Mouse (Mus musculus) MEL (cell line): Measurements from ENCODE around the gene Gpr146. TPM values are rescaled to one million over a fixed set of nuclear protein-coding genes. Genes with fewer than 3 reads are reported as not detected.

Experiments used
- DNase-seq: peaks from one replicate; pipeline ENCODE4 v3.0.0; 2011; ENCODE audit warnings: low read depth, low spot score
- H3K27ac ChIP-seq: 2 replicates; pipeline ENCODE4 v1.5.1; 2012; ENCODE audit warnings: low read depth, mild to moderate bottlenecking, control low read depth, low read length, moderate library complexity; ENCODE audit not compliant: control insufficient read depth
- H3K27me3 ChIP-seq, 2 experiments: fragments of 150-350 bp in 1 of 2; sonication (generic) in 1 of 2; 2 replicates each; pipeline ENCODE4 v1.6.1; 2012; ENCODE audit warnings: low read length in 2 of 2, mild to moderate bottlenecking in 2 of 2, improper control_type of control experiment in 1 of 2, moderate library complexity in 1 of 2; ENCODE audit not compliant: insufficient read depth in 2 of 2, control insufficient read depth in 1 of 2
- H3K36me3 ChIP-seq, 2 experiments: 2 replicates each; pipeline ENCODE4 v1.6.1; 2012 to 2014; ENCODE audit warnings: low read length in 2 of 2, improper control_type of control experiment in 1 of 2, inconsistent platforms in 1 of 2, mild to moderate bottlenecking in 1 of 2; ENCODE audit not compliant: insufficient read depth in 2 of 2, control insufficient read depth in 1 of 2
- H3K4me1 ChIP-seq, 2 experiments: fragments of 150-350 bp in 1 of 2; sonication (generic) in 1 of 2; 2 replicates each; pipeline ENCODE4 v1.6.1; 2012; ENCODE audit warnings: low read length in 2 of 2, improper control_type of control experiment in 1 of 2, mild to moderate bottlenecking in 1 of 2; ENCODE audit not compliant: insufficient read depth in 2 of 2, control insufficient read depth in 1 of 2
- H3K4me3 ChIP-seq, 2 experiments: fragments of 150-350 bp in 1 of 2; sonication (generic) in 1 of 2; 2 replicates each; pipeline ENCODE4 v1.5.1; 2012; ENCODE audit warnings: low read depth in 2 of 2, low read length in 2 of 2, mild to moderate bottlenecking in 2 of 2, moderate library complexity in 2 of 2, control low read depth in 1 of 2, improper control_type of control experiment in 1 of 2; ENCODE audit not compliant: control insufficient read depth in 1 of 2, insufficient read depth in 1 of 2
- H3K79me2 ChIP-seq: 2 replicates; pipeline ENCODE4 v1.6.1; 2012; ENCODE audit warnings: mild to moderate bottlenecking, low read length, moderate library complexity; ENCODE audit not compliant: control insufficient read depth, poor library complexity, insufficient read depth
- H3K9ac ChIP-seq: 2 replicates; pipeline ENCODE4 v1.6.1; 2012; ENCODE audit warnings: low read depth, mild to moderate bottlenecking, control low read depth, low read length, moderate library complexity; ENCODE audit not compliant: control insufficient read depth, poor library complexity, severe bottlenecking
- H3K9me3 ChIP-seq: fragments of 150-350 bp; sonication (generic); replicated peaks from 2 replicates; pipeline ENCODE4 v1.6.1; 2012; ENCODE audit warnings: mild to moderate bottlenecking, low read length, improper control_type of control experiment, moderate library complexity; ENCODE audit not compliant: insufficient read depth
- BHLHE40 ChIP-seq: IDR thresholded peaks from 2 replicates; pipeline ENCODE4 v1.6.1; 2012; ENCODE audit warnings: low read depth, mild to moderate bottlenecking, inconsistent platforms, low read length, improper control_type of control experiment, borderline replicate concordance
- CHD1 ChIP-seq: IDR thresholded peaks from 2 replicates; pipeline ENCODE4 v1.6.1; 2012; ENCODE audit warnings: low read depth, mild to moderate bottlenecking, inconsistent platforms, low read length, improper control_type of control experiment
- CTCF ChIP-seq, 3 experiments: IDR thresholded peaks in 2 of 3; conservative IDR thresholded peaks in 1 of 3; 2 replicates each; pipeline ENCODE4 v1.5.1; 2011 to 2012; ENCODE audit warnings: low read length in 3 of 3, low read depth in 2 of 3, mild to moderate bottlenecking in 2 of 3, improper control_type of control experiment in 1 of 3, inconsistent platforms in 1 of 3, mixed read lengths in 1 of 3, moderate library complexity in 1 of 3; ENCODE audit not compliant: control insufficient read depth in 1 of 3, insufficient read depth in 1 of 3, poor library complexity in 1 of 3, severe bottlenecking in 1 of 3
- ETS1 ChIP-seq: IDR thresholded peaks from 2 replicates; pipeline ENCODE4 v1.6.1; 2012; ENCODE audit warnings: low read depth, mild to moderate bottlenecking, inconsistent platforms, low read length, improper control_type of control experiment, moderate library complexity
- GABPA ChIP-seq: IDR thresholded peaks from 2 replicates; pipeline ENCODE4 v1.6.1; 2012; ENCODE audit warnings: low read depth, mild to moderate bottlenecking, inconsistent platforms, low read length, improper control_type of control experiment, moderate library complexity
- GATA1 ChIP-seq: IDR thresholded peaks from 2 replicates; pipeline ENCODE4 v1.6.1; 2011; ENCODE audit warnings: low read depth, low read length, improper control_type of control experiment
- JUND ChIP-seq: IDR thresholded peaks from 2 replicates; pipeline ENCODE4 v1.6.1; 2011; ENCODE audit warnings: low read depth, mild to moderate bottlenecking, improper control_type of control experiment, low read length
- KAT2A ChIP-seq: conservative IDR thresholded peaks from 2 replicates; pipeline ENCODE4 v1.6.1; 2012; ENCODE audit warnings: low read depth, low read length, improper control_type of control experiment, inconsistent platforms
- MAFK ChIP-seq: IDR thresholded peaks from 2 replicates; pipeline ENCODE4 v1.6.1; 2011; ENCODE audit warnings: low read depth, mild to moderate bottlenecking, low read length, improper control_type of control experiment, borderline replicate concordance
- MAX ChIP-seq: IDR thresholded peaks from 2 replicates; pipeline ENCODE4 v1.6.1; 2011; ENCODE audit warnings: low read length, improper control_type of control experiment
- MAZ ChIP-seq: IDR thresholded peaks from 2 replicates; pipeline ENCODE4 v1.6.1; 2012; ENCODE audit warnings: low read depth, mild to moderate bottlenecking, inconsistent platforms, low read length, improper control_type of control experiment
- MXI1 ChIP-seq: IDR thresholded peaks from 2 replicates; pipeline ENCODE4 v1.6.1; 2011; ENCODE audit warnings: mild to moderate bottlenecking, low read depth, low read length, improper control_type of control experiment
- MYC ChIP-seq: IDR thresholded peaks from 2 replicates; pipeline ENCODE4 v1.6.1; 2011; ENCODE audit warnings: low read depth, mild to moderate bottlenecking, low read length, improper control_type of control experiment, moderate library complexity
- NELFE ChIP-seq: IDR thresholded peaks from 2 replicates; pipeline ENCODE4 v1.6.1; 2011; ENCODE audit warnings: low read depth, low read length, improper control_type of control experiment
- NRF1 ChIP-seq: IDR thresholded peaks from 2 replicates; pipeline ENCODE4 v1.6.1; 2014; ENCODE audit warnings: low read depth, mild to moderate bottlenecking, inconsistent platforms, low read length, improper control_type of control experiment, moderate library complexity; ENCODE audit not compliant: poor library complexity, insufficient read depth, severe bottlenecking
- POLR2A ChIP-seq, 2 experiments: IDR thresholded peaks; 2 replicates each; pipeline ENCODE4 v1.6.1; 2011 to 2012; ENCODE audit warnings: low read length in 2 of 2, mild to moderate bottlenecking in 2 of 2, control low read depth in 1 of 2, improper control_type of control experiment in 1 of 2, low read depth in 1 of 2, moderate library complexity in 1 of 2; ENCODE audit not compliant: control insufficient read depth in 1 of 2, insufficient read depth in 1 of 2, poor library complexity in 1 of 2
- POLR2AphosphoS2 ChIP-seq: IDR thresholded peaks from 2 replicates; pipeline ENCODE4 v1.6.1; 2011; ENCODE audit warnings: low read length, improper control_type of control experiment
- POLR2AphosphoS5 ChIP-seq: IDR thresholded peaks from 2 replicates; pipeline ENCODE4 v1.6.1; 2012; ENCODE audit warnings: low read depth, borderline replicate concordance, mild to moderate bottlenecking, inconsistent platforms, low read length, moderate library complexity, mixed read lengths
- RAD21 ChIP-seq: IDR thresholded peaks from 2 replicates; pipeline ENCODE4 v1.6.1; 2011; ENCODE audit warnings: mild to moderate bottlenecking, low read depth, low read length, improper control_type of control experiment
- SMC3 ChIP-seq: IDR thresholded peaks from 2 replicates; pipeline ENCODE4 v1.6.1; 2011; ENCODE audit warnings: low read depth, low read length, improper control_type of control experiment
- TCF12 ChIP-seq: IDR thresholded peaks from 2 replicates; pipeline ENCODE4 v1.6.1; 2014; ENCODE audit warnings: low read depth, mild to moderate bottlenecking, inconsistent platforms, low read length, improper control_type of control experiment, moderate library complexity
- USF2 ChIP-seq, 2 experiments: IDR thresholded peaks; 2 replicates each; pipeline ENCODE4 v1.6.1; 2011 to 2012; ENCODE audit warnings: improper control_type of control experiment in 2 of 2, low read length in 2 of 2, borderline replicate concordance in 1 of 2, inconsistent platforms in 1 of 2, low read depth in 1 of 2, mild to moderate bottlenecking in 1 of 2; ENCODE audit not compliant: insufficient read depth in 1 of 2
- ZKSCAN1 ChIP-seq: IDR thresholded peaks from 2 replicates; pipeline ENCODE4 v1.6.1; 2012; ENCODE audit warnings: low read depth, mild to moderate bottlenecking, inconsistent platforms, low read length, improper control_type of control experiment, moderate library complexity
- ZMIZ1 ChIP-seq: IDR thresholded peaks from 2 replicates; pipeline ENCODE4 v1.6.1; 2012; ENCODE audit warnings: low read depth, mild to moderate bottlenecking, inconsistent platforms, low read length, improper control_type of control experiment, moderate library complexity
- ZNF384 ChIP-seq: IDR thresholded peaks from 2 replicates; pipeline ENCODE4 v1.6.1; 2012; ENCODE audit warnings: low read depth, mild to moderate bottlenecking, inconsistent platforms, low read length, improper control_type of control experiment
- polyA plus RNA-seq, 2 experiments: library from polyadenylated mRNA; stranded (reverse) in 1 of 2; unstranded in 1 of 2; fragments of >175 nt in 1 of 2; fragments of >200 nt in 1 of 2; gene quantifications; 2 replicates each; pipeline versions ENCODE4 v1.2.1 to v1.2.4; 2012; ENCODE audit warnings: low replicate concordance in 2 of 2, low read depth in 1 of 2; ENCODE audit not compliant: insufficient read length in 2 of 2, insufficient read depth in 1 of 2, missing spikeins in 1 of 2
- total RNA-seq: library from RNA; depleted of rRNA; stranded (reverse); fragments of 300-350 nt; gene quantifications from 2 replicates; pipeline ENCODE4 v1.2.3, GENCODE M21; 2012

The Gpr146 gene
- total and polyA plus RNA-seq, 3 experiments: 0.92 to 4.5 TPM; not detected in 1

- TF ChIP-seq MAZ (peak; percentile 50; the same call in 1 of the 2 replicates), ETS1 (no peak), USF2 (IDR thresholded peaks at IDR 0.05; ENCODE audit: borderline replicate concordance in 1 of 2, insufficient read depth in 1 of 2, low read depth in 1 of 2, low read length in 2 of 2) (no peak), BHLHE40 (no peak), MAFK (no peak), MYC (no peak), KAT2A (no peak), NRF1 (no peak), RAD21 (peak; percentile 98), ZMIZ1 (no peak), GABPA (no peak), JUND (no peak), POLR2AphosphoS2 (no peak), POLR2AphosphoS5 (no peak)
- TF ChIP-seq, all 39 proteins: peak for 6
These were observed 13.1 kb upstream of the Gpr146 start (continued) for GRCm38 (mm10) chr5:139364260-139364910.

- no peak for DNase-seq
- Histone ChIP-seq H3K4me1 (no peaks in the 10 kb centered on the region), H3K9me3 (no peaks in the 10 kb centered on the region), H3K9ac (no peak overlapping the region), H3K27ac (no peak overlapping the region), H3K27me3 (no peaks in the 10 kb centered on the region), H3K79me2 (no peaks in the 10 kb centered on the region), H3K4me3 (no peak overlapping the region), H3K36me3 (no peaks in the 10 kb centered on the region; a peak in 1 of 4 replicates)
- TF ChIP-seq POLR2A (IDR thresholded peaks at IDR 0.05; ENCODE audit: control insufficient read depth in 1 of 2, insufficient read depth in 1 of 2, low read depth in 1 of 2, low read length in 2 of 2, poor library complexity in 1 of 2) (no peak), MAX (no peak), SMC3 (no peak), ZKSCAN1 (no peak), CTCF (IDR thresholded peaks at IDR 0.05 in 2 of 3, conservative IDR thresholded peaks at IDR 0.05 in 1 of 3; ENCODE audit: control insufficient read depth in 1 of 3, insufficient read depth in 1 of 3, low read depth in 2 of 3, low read length in 3 of 3, poor library complexity in 1 of 3, severe bottlenecking in 1 of 3) (no peak), CHD1 (no peak), POLR2AphosphoS2 (no peak), GATA1 (no peak), MXI1 (no peak), RAD21 (no peak), ZNF384 (no peak), KAT2A (no peak), BHLHE40 (no peak), NRF1 (no peak), NELFE (no peak), MAZ (no peak), TCF12 (no peak)
- TF ChIP-seq, all 39 proteins: peak for 0
These were observed 12.5 kb upstream of the Gpr146 start for GRCm38 (mm10) chr5:139364911-139365571.
